Mouse (Mus musculus) mouse embryonic stem cell (cell line): ENCODE data around the gene Naa60.

ENCODE experiments used
- in situ Hi-C, 2 experiments: fragments of 300-500 bp; cut with MboI; formaldehyde crosslinking; loops; 1 replicate in 1 of 2; 3 replicates in 1 of 2; pipeline ENCODE4 v1.14.3; 2019 to 2020; ENCODE audit warnings: low sequenced_read_pairs in 2 of 2, low pct_unique_long_range_greater_than_20kb in 1 of 2, mixed read lengths in 1 of 2; ENCODE audit not compliant: unreplicated experiment in 1 of 2

Naa60 gene

DNA sequence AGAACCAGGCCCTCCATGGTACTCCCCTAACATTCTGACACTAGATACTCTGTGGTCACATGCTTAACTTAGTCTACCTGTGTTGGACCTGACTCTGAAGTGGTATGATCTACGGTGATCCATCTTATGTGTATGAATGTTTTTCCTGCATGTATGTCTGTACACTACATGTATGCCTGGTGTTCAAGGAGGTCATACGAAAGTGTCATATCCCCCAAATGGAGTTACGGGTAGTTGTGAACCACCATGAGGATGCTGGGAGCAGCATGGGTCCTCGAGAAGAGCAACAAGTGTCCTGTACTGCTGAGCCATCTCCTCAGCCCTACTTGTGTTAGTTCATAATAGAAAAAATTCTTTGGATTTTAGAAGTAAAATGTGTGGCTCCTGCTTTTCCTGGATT lies 4.2 kb downstream of the Naa60 start:
- in situ Hi-C loops = no loop called here

- in situ Hi-C loops = no loop called here
These were observed 12.3 kb downstream of the Naa60 start, which contains the start of the genes Zfp597 and Gm20695 for GRCm38 (mm10) chr16:3884201-3885064. Gene Zfp597 (minus strand): TSS chr16:3884561. Gene Gm20695 (plus strand): TSS chr16:3884648.

GRCm38 (mm10) chr16:3885065-3885670 lies 13.0 kb downstream of the Naa60 start:
- in situ Hi-C loops = no loop called here

DNA sequence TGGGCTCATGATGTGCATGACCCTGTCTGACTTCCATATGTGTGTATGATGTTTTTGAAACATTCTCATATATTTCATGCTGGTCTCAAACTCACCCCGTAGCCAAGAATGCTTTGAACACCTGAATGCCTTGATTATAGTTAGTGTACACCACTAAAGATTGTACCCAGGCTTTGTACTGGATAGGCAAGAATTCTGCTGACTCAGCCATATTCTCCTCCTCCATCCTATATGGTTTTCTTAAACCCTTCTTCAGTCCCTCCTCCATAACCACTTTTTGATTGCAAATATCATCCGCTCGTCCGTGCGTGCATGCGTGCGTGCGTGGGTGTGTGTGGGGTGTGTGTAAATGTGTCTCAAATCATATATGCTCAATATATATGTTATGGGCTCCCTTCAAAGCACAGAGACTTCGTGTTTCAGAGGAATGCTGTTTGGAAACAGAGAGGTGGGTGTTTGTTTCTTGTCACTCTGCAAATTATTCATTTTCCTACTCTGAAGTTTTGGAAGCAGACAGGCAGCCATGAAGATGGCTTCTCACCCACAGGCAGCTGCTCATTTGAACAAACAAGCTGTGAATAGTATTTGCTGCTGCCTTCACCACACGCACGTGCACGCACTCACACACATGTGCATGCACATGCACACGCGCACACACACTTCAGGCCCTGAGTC lies 19.6 kb downstream of the Naa60 start:
- in situ Hi-C loops = no loop called here

DNA sequence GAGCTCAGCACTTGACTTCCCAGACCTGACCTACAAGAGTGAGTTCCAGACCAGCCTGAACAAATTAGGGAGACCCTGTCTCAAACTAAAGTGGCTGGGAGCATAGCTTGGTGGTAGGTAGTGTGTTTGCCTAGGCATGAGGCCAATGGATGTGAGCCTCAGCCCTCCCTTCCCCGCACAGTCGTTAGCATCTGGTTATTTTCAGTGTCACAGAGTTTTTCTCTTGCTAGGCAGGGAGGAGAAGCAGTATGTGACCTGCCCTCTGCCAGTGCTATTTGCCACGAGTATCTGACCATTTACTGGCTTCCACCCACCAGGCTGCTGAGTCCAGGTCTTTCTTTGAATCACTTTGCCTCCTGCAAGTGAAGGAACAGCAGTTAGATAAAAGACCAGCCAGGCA lies 21.6 kb downstream of the Naa60 start:
- in situ Hi-C loops = no loop called here

GRCm38 (mm10) chr16:3895173-3895792 lies 23.1 kb downstream of the Naa60 start:
- in situ Hi-C loops = no loop called here

DNA sequence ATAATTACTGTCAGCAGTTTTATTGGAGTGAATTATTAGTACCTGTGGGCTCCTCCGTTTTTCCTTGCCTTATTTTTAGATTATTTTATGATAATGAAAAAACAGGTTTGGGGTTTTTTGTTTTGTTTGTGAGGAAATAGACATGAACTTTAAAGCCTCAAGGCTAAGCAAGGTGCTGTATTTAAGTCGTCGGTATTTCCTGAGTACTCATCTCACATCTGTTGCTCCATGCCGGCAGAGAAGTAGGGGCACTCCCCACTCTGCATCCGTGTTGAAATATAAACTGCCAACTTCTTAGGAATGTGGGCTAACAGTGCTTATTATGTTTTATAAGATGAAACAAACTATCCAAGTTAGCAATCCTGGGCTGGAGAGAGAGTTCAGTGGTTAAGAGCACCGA lies 23.9 kb downstream of the Naa60 start:
- in situ Hi-C loops = no loop called here

- in situ Hi-C loops = no loop called here
These were observed 24.4 kb downstream of the Naa60 start for GRCm38 (mm10) chr16:3896553-3896952.

DNA sequence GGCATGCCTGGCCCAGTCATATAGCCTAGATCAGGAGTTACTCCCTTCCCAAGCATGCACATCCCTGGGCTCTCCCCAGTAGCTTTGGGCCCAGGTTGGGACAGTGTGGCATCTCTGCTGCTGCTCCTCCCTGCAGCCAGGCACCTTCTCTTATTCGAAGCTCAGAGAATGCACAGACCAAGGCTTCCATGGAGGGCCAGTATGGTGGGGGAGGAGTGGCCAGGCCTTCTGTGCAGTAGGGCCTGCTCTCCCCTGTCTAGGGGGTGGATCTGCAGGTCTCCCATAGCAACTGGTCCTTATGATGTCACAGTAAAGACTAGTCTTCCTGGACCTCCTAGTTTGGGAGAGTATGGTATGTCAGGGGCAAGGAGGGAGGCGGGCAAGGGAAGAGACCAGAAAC lies 35.3 kb downstream of the Naa60 start:
- in situ Hi-C loops = no loop called here

- in situ Hi-C loops = no loop called here
These were observed 36.4 kb downstream of the Naa60 start, which contains the start of the genes 1700037C18Rik and Cluap1 for GRCm38 (mm10) chr16:3908537-3909111. Gene 1700037C18Rik (minus strand): TSS chr16:3908689. Gene Cluap1 (plus strand): TSS chr16:3908801.

DNA sequence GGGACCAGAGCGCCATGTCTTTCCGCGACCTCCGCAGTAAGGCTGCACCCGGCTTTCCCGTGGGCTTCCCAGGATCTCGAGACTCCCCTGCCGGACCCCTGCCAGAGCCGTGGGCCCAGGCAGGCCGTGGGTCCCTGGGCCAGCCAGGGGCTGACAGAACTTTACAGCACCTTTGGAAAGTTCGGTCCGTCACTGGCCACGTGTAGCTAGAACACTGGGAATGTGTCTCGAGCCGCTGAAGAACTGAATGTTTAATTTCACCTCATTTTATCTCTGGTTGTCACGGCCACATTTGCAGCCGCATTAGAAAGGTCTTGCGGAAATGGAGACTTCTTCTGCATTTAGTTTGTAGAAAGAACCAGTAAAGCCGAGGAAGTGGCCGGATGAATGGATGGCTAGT lies 36.9 kb downstream of the Naa60 start:
- in situ Hi-C loops = no loop called here

DNA sequence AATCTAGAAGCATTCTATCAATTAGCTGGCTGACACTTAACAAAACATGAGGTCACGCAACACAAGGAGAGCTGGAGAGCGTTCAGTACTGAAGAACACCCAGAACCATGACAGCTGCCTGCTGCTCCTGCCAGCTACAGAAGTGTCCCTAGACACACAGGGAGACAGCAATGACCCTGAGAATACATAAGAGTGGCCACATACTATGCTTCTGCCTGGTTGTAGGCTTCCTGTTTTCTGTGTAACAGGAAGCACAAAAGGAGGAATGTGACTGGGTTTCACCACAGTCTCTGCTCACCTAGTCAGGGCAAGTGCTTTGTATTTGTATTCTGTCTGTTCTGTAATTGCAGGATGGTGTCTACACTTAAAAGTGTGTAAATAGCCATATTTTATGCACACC lies 48.6 kb downstream of the Naa60 start:
- in situ Hi-C loops = no loop called here

- in situ Hi-C loops = no loop called here
These were observed 51.3 kb downstream of the Naa60 start for GRCm38 (mm10) chr16:3923515-3923914.

- in situ Hi-C loops = no loop called here
These were observed 51.8 kb downstream of the Naa60 start for GRCm38 (mm10) chr16:3923966-3924365.

GRCm38 (mm10) chr16:3928582-3928981 lies 56.4 kb downstream of the Naa60 start:
- in situ Hi-C loops = no loop called here

DNA sequence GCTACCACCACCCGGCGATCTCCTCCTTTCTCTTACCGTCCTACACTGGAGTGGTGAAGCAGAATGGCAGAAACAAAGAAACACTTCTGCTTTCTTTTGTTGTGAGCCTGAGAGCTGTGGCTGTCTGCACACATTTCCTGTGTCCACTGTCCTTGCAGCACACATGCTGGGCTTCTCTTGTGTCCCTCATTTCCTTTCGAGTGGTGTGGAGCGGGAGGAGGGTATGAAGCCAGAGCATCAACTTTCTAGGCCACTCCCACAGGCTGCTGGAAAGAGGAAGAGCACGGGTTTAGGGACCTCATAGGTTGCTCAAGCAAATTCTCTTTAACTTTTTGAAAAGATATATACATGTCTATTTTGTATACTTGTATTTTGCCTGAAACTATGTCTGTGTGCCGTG lies 57.0 kb downstream of the Naa60 start:
- in situ Hi-C loops = no loop called here

DNA sequence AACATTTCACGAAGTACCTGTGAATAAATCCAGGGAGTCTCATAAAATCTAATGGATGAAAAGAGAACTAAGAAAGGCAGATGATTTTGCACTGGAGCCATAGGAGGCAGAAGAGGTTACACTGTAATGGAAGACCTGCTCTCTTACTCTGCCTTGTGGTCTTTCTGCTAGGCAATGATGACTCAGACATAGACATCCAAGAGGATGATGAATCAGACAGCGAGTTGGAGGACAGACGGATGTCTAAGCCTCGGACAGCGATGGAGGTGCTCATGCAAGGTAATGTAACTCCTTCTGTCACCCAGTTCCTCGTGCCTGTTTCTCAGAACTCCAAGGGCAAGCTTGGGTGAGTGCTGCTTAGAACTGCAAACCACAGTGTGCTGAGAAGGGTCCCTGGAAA lies 61.4 kb downstream of the Naa60 start:
- in situ Hi-C loops = no loop called here

DNA sequence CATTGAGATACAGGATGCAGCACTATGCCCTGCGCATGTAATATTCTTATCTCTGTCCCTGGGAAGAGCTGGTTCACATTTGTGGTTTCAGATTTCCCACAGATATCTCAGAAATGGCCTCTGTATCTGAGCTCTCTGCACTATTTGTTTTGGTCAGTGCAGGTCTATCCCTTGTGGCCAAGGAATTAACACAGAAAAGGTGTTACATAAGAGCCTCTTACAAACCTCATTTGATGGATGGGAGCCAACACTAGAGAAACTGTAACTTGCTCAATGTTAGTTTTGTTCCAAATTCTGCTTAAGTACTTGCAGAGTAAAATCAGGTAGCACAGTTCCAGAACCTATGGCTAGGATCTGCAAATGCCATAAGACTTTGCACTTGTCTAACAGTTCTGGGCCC lies 61.9 kb downstream of the Naa60 start:
- in situ Hi-C loops = no loop called here

DNA sequence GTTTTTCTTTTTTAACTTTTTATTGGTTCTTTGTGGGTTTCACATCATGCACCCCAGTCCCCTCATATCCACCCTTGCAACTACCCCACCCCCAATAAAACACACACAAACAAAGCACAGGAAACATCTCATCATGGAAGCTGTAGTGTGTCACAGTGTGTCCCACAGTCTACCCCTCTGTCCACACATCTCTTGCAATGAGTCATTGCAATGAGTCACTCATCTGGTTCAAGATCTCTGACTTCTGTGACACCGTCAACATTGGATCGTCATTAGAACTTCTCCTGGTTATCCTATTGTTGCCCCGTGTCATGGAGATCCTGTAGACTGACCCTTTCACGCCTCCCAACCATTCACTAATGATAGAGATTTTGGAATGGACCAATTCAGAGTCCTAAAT lies 62.5 kb downstream of the Naa60 start:
- in situ Hi-C loops = no loop called here
